Mouse (Mus musculus) layer of hippocampus, postnatal 14 days (tissue): ENCODE data around the gene Parp9. TPM values are rescaled to one million over a fixed set of nuclear protein-coding genes. Genes with fewer than 3 reads are reported as not detected.
"Not testable (repeated sequence)": the region's sequence is repeated elsewhere in the genome, so short reads cannot be mapped to it uniquely, and the experiment has no call there.

ENCODE experiments used
- DNase-seq, 2 experiments: peaks; one replicate each; pipeline ENCODE4 v3.0.0; 2021 to 2022; ENCODE audit warnings: low spot score in 2 of 2, mixed read lengths in 1 of 2
- total RNA-seq, 2 experiments: library from RNA; stranded (reverse); gene quantifications; 2 replicates each; pipeline ENCODE4 v1.2.3; 2021

Parp9 gene
- total RNA-seq, 2 experiments from 2014 or later = 3.0 to 3.1 TPM

- no peak for DNase-seq
Observed at GRCm38 (mm10) chr16:35984471-35984870, 46.2 kb downstream of the Parp9 start.

DNA sequence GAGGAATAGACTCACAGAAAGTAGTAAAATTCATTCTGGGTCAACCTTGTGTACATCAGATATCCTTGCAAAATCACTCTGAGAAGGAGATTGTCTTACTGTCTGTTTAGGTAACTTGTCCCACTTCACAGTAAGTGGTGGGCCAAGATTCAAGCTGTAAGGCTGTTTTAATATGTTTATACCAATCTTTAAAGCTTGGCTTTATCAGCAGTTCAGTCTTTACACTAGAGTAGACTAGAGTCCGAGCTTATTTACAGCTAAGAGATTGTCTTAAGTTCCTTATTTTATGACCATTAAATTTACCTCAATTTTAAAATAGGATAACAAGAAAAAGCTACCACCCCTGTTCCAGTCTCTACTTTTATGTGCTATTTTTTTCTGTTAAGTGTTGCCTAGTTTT lies 49.7 kb downstream of the Parp9 start:
- no peak for DNase-seq

DNA sequence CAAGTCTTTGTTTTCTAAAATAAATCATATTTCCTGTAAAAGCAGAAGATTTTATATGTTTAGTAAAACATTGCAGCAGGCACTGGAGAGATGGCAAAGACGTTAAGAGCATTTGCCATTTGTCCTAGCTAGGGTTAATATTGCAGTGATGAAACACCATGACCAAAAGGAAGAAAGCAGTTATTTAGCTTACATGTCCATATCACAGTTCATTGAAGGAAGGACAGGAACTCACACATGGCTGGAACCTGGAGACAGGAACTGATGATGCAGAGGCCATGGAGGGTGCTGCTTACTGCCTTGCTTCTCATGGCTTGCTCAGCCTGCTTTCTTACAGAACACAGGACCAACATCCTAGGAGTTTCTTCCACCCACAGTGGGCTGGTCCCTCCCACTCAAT lies 54.1 kb downstream of the Parp9 start:
- no peak for DNase-seq

DNA sequence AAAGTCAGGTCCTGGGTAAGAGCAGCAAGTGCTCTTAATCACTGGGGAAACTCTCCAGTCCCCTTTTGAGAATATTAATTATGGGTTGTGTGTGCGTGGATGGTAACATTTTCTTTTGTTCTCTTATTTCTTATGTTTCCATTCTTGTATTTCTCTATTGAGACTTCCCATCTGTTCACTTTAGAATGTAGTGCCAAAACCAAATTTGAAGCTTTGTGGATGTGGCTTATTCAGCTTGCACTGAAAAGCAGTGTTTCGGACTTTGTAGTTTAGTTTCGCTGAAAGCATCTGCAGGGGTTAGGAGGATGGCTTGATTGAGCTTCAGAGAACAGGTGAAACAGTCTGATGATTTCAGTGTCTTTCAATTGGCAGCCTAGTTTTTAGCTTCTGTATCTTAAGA lies 55.0 kb downstream of the Parp9 start:
- no peak for DNase-seq

DNA sequence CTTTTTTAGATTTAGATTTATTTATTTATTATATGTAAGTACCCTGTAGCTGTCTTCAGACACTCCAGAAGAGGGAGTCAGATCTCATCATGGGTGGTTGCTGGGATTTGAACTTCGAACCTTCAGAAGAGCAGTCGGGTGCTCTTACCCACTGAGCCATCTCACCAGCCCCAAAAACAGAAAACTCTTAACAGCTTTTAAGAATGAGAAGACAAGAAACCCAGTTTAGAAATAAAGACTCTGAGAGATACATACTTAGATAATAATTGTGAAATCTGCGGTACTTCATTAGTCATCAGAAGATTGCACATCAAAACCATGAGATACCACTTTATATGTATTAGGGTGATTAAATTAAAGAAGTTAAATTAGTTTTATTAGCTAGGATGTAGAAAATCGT lies 60.6 kb downstream of the Parp9 start:
- not testable (repeated sequence) for DNase-seq

GRCm38 (mm10) chr16:36008396-36008795 lies 70.1 kb downstream of the Parp9 start:
- DNase-seq = no peak

DNA sequence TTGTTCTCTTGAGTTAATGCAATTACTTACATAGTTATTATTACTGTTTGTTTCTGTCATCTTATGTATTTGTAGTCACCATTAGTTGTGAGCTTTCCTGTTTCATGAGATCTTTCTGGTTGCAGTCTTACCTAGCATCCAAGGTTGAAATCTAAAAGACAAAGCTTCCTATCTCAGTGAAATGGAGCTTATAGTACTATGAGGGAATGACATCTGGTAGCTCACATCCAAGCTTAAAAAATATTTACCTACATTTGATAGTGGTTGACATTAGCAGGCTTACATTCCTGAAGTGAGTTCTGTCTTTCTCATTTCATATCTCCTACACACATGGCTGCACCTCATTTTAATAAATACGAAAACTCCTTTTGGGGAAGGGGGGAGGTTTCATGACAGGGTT lies 78.1 kb downstream of the Parp9 start:
- no peak for DNase-seq

Other genes with a start within 250 kb of the Parp9 start
- 10 to 100 TPM; 84.2 to 88.6 TPM for gene Dirc2, start 169.1 kb upstream of the Parp9 start, total RNA-seq
- 1 to 10 TPM; 5.2 to 5.7 TPM for gene Hspbap1, start 168.1 kb upstream of the Parp9 start, total RNA-seq
- gene Parp14, start 66.9 kb upstream of the Parp9 start, total RNA-seq = 1 to 10 TPM; 1.0 to 1.2 TPM
- gene Dtx3l, start 681 bp downstream of the Parp9 start, total RNA-seq = 1 to 10 TPM; 3.2 to 3.4 TPM
- 100 to 1,000 TPM; 113 to 121 TPM for gene Kpna1, start 40.3 kb downstream of the Parp9 start, total RNA-seq
- gene Wdr5b, start 102.7 kb downstream of the Parp9 start, total RNA-seq = 1 to 10 TPM; 4.8 to 5.3 TPM
- gene Fam162a, start 133.1 kb downstream of the Parp9 start, total RNA-seq = 10 to 100 TPM; 81.1 to 84.2 TPM
- 10 to 100 TPM; 17.1 to 23.9 TPM for gene Ccdc58, start 133.2 kb downstream of the Parp9 start, total RNA-seq
- gene Csta1, start 192.8 kb downstream of the Parp9 start, total RNA-seq = not detected
- not detected for gene Stfa2l1, start 218.3 kb downstream of the Parp9 start, total RNA-seq
- not detected for gene Gm5483, start 245.7 kb downstream of the Parp9 start, total RNA-seq